In the genomic region with DNA sequence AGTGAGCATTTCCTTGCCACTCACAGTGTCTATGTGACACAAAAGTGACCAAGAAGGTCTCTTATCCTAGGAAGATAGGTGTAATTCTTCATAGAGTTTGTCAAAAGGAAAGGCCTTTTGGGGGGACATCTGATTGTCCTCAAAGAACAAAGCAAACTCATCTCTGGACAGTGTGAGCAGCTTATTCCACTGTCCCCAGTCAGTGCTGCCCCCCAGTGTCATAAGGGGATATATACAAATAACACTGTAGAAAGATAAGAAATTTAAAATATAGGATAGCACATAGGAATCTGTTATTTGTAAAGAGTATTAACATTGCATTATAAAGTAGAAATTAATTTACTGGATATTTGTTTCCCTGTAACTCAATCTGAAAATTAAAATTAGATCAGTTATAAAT, we compare ENCODE assay signal across 10 mouse cellular contexts. TPM values are rescaled to one million over a fixed set of nuclear protein-coding genes. Genes with fewer than 3 reads are reported as not detected.
A peak's percentile ranks its signal among the peaks of the same experiment; 100 is the strongest.
DNase-seq lines count a peak whose midpoint lies in the region; ATAC-seq and TF ChIP-seq lines count a peak whose summit lies in the region.
"Had no signal": no experiment of that assay in that cellular context is flagged by ENCODE, and none has a peak within 500 bp of the region (broad histone marks: within the 10 kb centered on the region; RNA-seq: fewer than 3 reads in every experiment).

No protein-coding gene starts in this region.

- intact Hi-C loops in heart, postnatal 14 days (cut with DNase I) = no loop called here

- peak; percentile 2 for DNase-seq in adrenal gland, postnatal 25 days
- DNase-seq in adrenal gland, adult 2 months = no peak
- peak; percentile 5 to 10 for DNase-seq in kidney, postnatal 4 days
- DNase-seq in kidney, postnatal 25 days = no peak
- no peak for DNase-seq in Patski (ENCODE audit: low read depth, low spot score)
- no peak for DNase-seq in spleen, postnatal 10 days (ENCODE audit: low spot score in 2 of 2)
- DNase-seq in heart, postnatal 14 days = no peak

- peak; percentile 49 for TF ChIP-seq CTCF in Patski (IDR thresholded peaks at IDR 0.05)

- CTCF ChIA-PET in Patski (lab: Charles Lee) = no interaction called here

- ATAC-seq in Patski = no peak
- 0 out of 2 replicates have a peak, but pooled peaks have one; percentile 32 for ATAC-seq in megakaryocyte progenitor cell, adult 5-6 weeks (replicated peaks; ENCODE audit: poor library complexity)
- ATAC-seq: intestine, embryonic 15.5 days had no signal

- in situ Hi-C loops in Patski (cut with MboI; ENCODE audit: low pct_unique_long_range_greater_than_20kb) = no loop called here

- POLR2A ChIA-PET in Patski (lab: Charles Lee) = no interaction called here

- peaks cover 70% of the 10 kb centered on the region for H3K27me3 ChIP-seq in Patski

RNA-seq across cellular contexts. Expression of a gene that starts 2.9 kb away (rescaled TPM):
- total RNA-seq in adrenal gland, postnatal 25 days (2021) = 0.62 and 1.1 TPM in 2 replicates
- total RNA-seq in adrenal gland, adult 2 months (2021) = 1 to 10 TPM in 1 of 2 experiments, under 1 TPM in 1; 0.81 to 1.4 TPM
- polyA plus RNA-seq in adrenal gland, adult 2 months (2012; rRNA removed) = 0.12 and 0.17 TPM in 2 replicates
- polyA plus RNA-seq in Patski (2021) = not detected
- not detected in 2 replicates for total RNA-seq in megakaryocyte progenitor cell, adult 5-6 weeks (2015)
- not detected in 2 replicates for total RNA-seq in megakaryocyte progenitor cell, adult 5-6 weeks (2017)
- not detected for total RNA-seq in heart, postnatal 14 days (2021)
- total RNA-seq: gastrocnemius, postnatal 4 days had no signal

Comparison
In these comparisons a context has a peak if more than half of its experiments do, and no peak if none do; other contexts are left out.
1. DNase-seq: peak in adrenal gland, postnatal 25 days (single experiment) and kidney, postnatal 4 days (2 of 2); none in adrenal gland, adult 2 months (single experiment), kidney, postnatal 25 days (0 of 2), Patski (single experiment), spleen, postnatal 10 days (0 of 2) and heart, postnatal 14 days (0 of 2).